Mouse (Mus musculus): ENCODE measurements at regions not wholly inside any gene's neighbourhood (a gene's known extent, or its start where the extent isn't known, plus 50 kb on each side); places are given as distances from the start of the nearest gene placed in this dataset.

DNA sequence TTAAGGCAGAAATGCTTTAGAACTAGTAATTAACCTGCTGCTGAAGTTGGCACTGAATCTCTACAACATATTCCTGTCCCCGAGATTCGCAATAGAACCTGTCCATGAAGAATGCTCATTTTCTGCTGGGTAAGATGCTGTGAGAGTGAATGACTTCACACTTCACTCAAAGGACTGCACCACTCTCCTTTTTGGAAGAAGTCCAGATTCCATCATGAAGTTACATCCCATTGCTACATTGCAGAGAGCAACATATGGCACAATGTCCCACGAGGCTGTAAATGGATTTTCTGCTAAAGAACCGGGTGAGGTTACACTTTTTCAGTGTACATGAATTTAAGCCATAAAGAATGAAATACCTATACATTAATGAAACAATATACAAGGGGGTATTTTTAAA lies 360.0 kb downstream of the Fscb start:
- TF ChIP-seq CTCF (IDR thresholded peaks at IDR 0.05) = no peak
- no peak for TF ChIP-seq EP300 (IDR thresholded peaks at IDR 0.05)

Measured in lung, postnatal 0 days (tissue).